Mouse (Mus musculus) frontal cortex, postnatal 10 days (tissue): ENCODE results near the gene Gm21977.
"Not testable (repeated sequence)": the region's sequence is repeated elsewhere in the genome, so short reads cannot be mapped to it uniquely, and the experiment has no call there.

Experiments used
- DNase-seq, 2 experiments: peaks; one replicate each; pipeline ENCODE4 v3.0.0; 2022; ENCODE audit warnings: low spot score in 2 of 2, mixed read lengths in 1 of 2

Gene Gm21977

DNA sequence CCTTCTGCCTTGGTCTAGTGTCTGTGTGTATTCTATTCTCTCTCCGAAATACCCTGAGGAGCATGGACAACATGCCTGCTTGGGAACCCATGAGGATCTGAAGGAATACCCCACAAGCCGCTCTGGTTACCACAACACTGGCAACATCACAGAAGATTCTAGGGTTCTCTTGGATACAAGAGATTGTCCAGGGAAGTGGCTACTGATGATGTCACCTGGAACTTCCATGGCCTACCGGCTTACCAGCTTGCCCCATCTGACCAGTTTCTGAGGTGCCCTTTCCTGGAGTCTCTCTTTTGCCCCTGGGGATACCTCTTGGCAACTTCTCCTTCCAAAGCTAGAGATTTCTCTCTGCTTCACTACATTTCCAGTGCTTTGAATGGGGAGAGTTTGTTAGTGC is at the start of gene Gm21977:
Gene Gm21977, minus strand, starts transcription at position 101 of the 400 bp plus-strand sequence.
- DNase-seq: not testable (repeated sequence)
